Mouse (Mus musculus): ENCODE measurements around the gene Nudt14.

Gene Nudt14

GRCm38 (mm10) chr12:112947307-112947706 lies 5.4 kb upstream of the Nudt14 start:
- DNase-seq = peak; percentile 57

GRCm38 (mm10) chr12:112943669-112944068 lies 1.7 kb upstream of the Nudt14 start:
- no peak for DNase-seq

GRCm38 (mm10) chr12:112941156-112941775 lies 658 bp downstream of the Nudt14 start:
- no peak for DNase-seq

DNA sequence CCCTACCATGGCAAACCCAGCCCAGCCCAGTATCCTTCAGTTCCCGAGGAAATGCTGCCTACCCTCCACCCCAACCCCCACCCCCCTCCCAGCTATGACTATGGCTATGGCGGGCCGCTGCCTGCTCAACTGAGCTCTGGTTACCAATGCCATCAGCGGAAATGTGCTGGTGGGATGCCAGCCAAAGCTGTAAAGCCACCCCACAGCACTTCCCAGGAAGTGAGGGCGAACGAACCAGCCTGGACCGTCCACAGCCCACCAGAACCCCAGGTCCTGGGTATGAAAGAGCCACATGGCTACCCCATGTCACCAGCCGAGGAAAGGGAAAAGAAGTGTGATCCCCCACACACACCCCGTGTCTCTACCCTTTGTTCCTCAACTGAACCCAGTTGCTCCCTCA lies 1.2 kb downstream of the Nudt14 start:
- no peak for DNase-seq

GRCm38 (mm10) chr12:112940238-112940637 lies 1.7 kb downstream of the Nudt14 start:
- no peak for DNase-seq

GRCm38 (mm10) chr12:112938873-112939565 lies 2.9 kb downstream of the Nudt14 start:
- DNase-seq = peak; percentile 45

- no peak for DNase-seq
These were observed 3.6 kb downstream of the Nudt14 start for GRCm38 (mm10) chr12:112938366-112938765.

GRCm38 (mm10) chr12:112937906-112938305 lies 4.0 kb downstream of the Nudt14 start:
- DNase-seq = peak; percentile 50

GRCm38 (mm10) chr12:112932647-112933046 lies 9.3 kb downstream of the Nudt14 start:
- DNase-seq = no peak

DNA sequence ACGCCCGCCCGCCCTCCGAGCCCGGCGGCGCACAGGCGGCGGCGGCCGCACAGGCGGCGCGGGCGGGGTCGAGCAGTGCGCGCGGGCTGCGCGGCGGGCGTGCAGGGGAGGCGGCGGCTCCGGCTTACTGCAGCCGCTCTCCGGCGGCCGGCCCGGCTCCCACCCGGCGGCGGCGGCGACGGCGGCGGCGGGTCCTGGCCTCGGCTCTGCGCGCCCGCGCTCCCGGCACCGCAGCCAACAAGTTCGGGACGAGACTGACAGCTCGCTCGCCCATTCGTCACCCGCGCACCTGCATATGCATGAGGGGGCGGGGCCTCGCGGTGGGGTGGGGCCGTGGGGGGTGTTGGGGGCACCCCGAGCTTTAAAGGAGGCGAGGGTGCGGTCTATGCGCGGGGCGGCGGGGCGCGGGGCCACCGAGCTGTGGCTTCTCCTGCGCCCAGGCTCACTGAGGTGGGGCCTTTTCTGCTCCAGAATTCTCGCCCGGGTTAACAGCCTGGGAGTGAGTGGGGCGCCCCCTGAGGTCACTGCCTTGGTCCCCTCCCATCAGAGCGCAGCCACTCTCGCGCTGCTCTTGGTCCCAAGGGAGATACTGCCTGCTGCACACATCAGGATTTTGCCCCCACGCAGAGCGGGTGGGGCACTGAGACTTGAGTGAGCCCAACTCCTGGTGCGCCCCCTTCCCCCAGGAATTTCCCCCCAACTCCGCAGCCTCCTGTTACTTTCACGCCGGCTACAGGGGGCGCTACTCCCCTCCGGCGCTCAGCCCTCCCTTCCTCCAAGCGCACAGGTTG lies 12.2 kb downstream of the Nudt14 start, which contains the start of gene Jag2:
TSS of gene Jag2 (minus strand) at position 215 of the 791 bp plus-strand sequence.
- DNase-seq = peak; percentile 63

DNA sequence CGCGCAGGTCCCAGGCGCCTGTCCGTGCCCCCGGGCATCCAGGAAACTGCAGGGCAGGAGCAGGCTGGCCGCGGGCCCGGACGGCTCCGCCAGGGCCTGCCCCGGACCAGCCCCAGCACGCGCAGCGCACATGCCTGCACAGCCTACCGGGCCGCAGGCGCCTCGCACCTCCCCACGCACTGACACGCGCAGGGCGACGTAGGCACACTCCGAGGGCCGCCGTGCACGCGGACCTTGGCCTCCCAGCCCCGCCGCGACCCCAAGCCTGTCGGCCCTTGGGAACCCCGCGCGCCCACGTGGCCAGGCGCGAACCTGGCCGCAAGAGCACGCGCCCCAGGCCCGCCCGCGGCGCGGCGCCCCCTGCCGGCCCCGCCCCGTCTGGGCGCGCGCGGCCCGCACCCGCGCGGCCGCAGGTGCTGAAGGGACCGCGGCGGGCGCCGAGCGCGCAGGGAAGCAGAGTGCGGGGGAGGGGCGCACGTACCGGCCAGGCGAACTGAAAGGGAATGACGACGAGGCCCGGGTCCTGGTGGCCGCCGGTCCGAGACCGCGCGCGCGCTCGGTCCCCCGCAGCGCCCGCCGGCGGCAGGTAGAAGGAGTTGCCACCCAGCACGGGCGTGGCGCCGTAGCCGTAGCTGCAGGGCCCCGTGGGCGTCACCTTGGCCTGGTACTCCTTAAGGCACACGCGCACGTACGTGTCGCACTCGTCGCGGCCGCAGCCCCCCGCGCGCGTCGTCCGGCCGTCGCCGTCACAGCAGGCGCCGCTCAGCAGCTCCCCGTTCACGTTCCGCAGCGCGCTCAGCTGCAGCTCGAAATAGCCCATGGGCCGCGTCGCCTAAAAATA lies 13.3 kb downstream of the Nudt14 start:
- DNase-seq = peak; percentile 47

DNA sequence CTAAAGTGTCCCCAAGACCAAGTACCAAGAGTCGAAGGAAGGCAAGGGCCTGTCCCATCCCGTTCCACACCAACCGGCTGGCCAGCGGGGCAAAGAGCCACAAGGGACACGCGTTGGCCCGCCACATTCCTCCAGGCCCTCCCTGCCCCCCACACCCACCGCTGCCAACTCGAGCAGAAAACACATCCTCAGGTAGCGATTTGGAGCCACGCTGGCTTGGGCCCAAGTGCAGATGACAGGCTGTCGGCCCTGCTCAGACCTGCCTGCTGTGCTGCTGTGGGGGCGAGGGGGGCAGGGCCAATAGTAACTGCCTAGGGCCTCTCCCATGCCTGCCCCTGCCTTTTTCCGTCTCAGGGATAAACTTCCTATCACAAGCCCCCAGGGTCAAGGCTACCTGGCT lies 14.7 kb downstream of the Nudt14 start:
- no peak for DNase-seq

DNA sequence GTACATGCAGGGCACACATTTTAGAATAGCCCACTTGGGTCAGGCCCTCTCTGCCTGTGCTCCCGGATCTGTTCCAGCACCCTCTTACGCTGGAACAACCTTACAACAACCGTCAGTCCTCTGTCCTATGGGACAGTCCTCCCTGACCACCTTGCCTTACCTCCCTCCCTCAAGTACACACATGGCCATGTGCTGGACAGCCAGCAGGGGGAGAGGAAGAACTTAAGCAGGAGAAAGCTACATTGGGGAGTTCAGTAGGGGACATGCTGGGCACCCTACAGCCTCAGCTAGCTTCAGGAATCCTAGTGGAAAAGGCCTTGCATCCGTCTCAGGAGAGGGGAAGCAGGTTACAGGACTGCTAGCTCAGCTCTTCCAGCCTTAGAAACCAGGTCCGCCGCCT lies 16.0 kb downstream of the Nudt14 start:
- DNase-seq = no peak

DNA sequence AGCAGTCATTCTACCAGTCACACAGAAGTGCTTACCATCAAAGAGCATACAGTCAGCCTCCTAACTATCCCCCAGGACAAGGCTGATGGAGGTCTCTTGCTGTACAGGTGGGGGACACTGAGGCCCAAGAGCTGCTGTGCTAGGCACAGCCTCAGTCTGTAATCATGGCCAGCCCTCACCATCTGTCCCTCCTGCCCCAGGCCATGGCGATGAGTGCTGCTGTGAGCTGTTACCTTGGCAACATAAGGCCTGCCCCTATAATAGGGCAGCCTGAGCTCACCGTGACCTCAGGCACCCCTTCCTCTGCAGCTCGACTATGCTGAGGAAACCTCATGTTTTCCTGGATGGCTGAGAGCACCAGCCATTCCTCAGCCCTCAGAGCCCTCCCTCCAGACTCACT lies 19.4 kb downstream of the Nudt14 start:
- DNase-seq = no peak

DNA sequence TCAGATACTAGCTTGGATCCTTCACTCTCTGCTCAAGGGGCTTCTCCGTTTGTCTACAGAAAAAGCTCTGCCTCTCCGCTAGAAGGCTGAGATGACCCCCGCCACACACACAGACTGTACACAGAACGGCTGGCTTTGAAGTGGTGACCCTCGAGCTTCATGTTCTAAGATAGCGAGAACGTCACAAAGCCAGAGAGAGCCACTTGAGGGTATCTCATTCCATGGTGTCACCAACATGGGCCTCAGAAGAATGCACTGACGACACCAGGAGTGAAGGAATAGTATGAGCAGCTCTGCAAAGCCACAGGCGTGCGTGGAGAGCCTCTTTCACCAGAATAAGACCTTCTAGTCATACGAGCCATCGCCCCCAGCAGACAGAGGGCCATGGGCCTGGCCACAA lies 20.4 kb downstream of the Nudt14 start:
- no peak for DNase-seq

DNA sequence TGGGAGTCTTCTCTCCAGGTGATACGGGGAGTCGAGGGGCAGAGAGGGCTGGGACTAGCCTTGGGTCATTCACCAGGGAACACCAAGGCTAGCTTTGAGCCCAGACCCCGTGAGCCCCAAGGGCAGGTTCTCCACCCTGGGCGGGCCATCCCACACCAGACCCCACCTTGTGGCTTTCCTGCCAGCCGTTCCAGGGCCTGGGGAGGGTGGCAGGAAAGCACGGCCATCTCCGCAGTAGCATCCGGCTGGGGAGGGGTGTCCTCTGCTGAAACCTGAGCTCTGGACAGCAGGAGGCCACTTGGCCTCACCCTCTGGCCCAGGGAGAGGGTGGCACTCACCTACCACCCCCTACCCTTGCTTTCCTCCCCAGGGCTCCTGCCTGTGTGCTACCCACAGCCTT lies 24.0 kb downstream of the Nudt14 start:
- no peak for DNase-seq

- no peak for DNase-seq
These were observed 24.4 kb downstream of the Nudt14 start for GRCm38 (mm10) chr12:112917486-112917885.

DNA sequence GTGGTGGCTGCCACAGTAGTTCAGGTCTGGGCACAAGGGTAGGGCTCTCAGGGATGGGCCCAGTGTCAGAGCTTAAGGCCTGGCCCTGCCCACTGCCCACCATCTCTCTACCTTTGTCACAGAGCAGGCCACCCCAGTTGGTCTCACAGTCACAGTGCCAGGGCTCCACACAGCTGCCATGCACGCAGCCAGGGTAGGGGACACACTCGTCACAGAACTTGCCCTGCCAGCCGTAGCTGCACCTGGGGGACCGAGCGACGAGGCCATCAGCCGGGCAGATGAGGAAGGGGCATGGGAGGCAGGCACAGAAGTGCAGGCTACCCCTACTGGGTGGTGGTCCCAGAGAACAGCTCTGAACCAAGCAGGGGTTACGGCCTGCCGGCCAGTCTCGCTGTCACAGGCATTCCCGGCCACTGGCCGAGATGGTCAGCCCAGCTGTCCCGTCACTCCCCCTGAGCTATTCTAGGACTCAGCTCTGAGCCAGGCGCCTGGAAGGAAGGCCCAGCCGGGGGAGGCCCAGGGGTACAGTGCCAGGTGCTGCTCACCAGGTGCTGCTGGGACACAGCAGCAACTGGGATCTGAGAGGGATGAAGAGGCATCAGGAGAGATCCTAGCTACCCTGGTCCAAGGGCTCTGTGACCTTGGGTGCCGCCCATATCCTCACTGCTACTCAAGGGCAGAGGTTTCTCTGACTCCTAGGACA lies 25.1 kb downstream of the Nudt14 start:
- DNase-seq = no peak

DNA sequence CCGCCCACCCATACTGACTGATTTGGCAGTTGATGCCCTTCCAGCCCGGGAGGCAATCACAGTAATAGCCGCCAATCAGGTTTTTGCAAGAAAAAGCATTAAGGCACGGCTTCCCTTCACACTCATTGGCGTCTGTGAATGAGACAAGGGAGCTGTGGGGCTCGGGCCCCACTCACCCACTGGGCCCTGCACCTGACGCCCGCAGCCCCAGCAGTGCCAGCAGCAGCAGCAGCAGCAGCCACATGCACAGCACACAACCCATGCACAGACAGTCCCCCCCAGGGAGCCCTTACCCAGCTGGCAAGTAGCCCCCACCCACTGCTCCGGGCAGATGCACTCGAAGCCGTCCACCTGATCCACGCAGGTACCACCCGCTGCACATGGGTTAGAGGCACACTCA lies 26.3 kb downstream of the Nudt14 start:
- no peak for DNase-seq

DNA sequence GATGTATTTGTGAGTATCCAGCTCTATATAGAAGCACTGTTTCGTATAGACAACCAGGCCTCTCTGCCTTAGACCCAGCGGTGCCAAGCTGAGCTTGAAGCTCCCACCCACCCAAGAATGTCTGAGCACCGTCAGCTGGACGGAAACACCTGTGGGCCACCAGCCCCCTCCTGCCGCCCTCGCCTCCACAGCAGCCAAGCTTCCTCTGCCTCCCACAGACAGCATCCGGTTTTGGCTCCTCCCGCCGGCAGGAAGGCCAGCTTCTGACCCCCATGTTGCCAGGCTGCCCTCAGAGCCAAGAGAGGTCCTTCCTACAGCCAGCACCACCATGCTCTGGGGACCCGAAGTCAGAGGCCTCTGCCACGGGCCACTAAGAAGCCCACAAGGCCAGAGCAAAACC lies 27.4 kb downstream of the Nudt14 start:
- peak; percentile 69 for DNase-seq

- DNase-seq = peak; percentile 44
These were observed 28.8 kb downstream of the Nudt14 start for GRCm38 (mm10) chr12:112912951-112913745.

Data from thymus, postnatal 14 days (tissue).